Mouse (Mus musculus) limb, embryonic 11.5 days (tissue): ENCODE results near the gene Rnft2. TPM values are rescaled to one million over a fixed set of nuclear protein-coding genes. Genes with fewer than 3 reads are reported as not detected.

Source experiments
- ATAC-seq: fragments of 200-750 bp; cut with Nextera tagmentation; 2 replicates; pipeline ENCODE4 v1.8.0; 2017; ENCODE audit warnings: low read depth; ENCODE audit not compliant: insufficient number of reproducible peaks, low FRiP score, low TSS enrichment
- DNase-seq: peaks from one replicate; pipeline ENCODE4 v3.0.0-alpha.2; 2015; ENCODE audit warnings: low spot score
- H3K27ac ChIP-seq: fragments of 300-500 bp; sonication (generic); replicated peaks from 2 replicates; pipeline ENCODE4 v1.5.1; 2014; ENCODE audit warnings: low read depth, mild to moderate bottlenecking, low read length
- H3K27me3 ChIP-seq: fragments of 300-500 bp; sonication (generic); 2 replicates; pipeline ENCODE4 v1.6.1; 2014; ENCODE audit warnings: mild to moderate bottlenecking, low read length, mixed read lengths; ENCODE audit not compliant: control insufficient read depth, insufficient read depth
- H3K36me3 ChIP-seq: fragments of 300-500 bp; sonication (generic); 2 replicates; pipeline ENCODE4 v1.6.1; 2014; ENCODE audit warnings: mild to moderate bottlenecking, low read length, moderate library complexity, mixed read lengths; ENCODE audit not compliant: control insufficient read depth, insufficient read depth
- H3K4me1 ChIP-seq: fragments of 300-500 bp; sonication (generic); 2 replicates; pipeline ENCODE4 v1.6.1; 2014; ENCODE audit warnings: low read length, mixed read lengths; ENCODE audit not compliant: control insufficient read depth, insufficient read depth
- H3K4me2 ChIP-seq: fragments of 300-500 bp; sonication (generic); 2 replicates; pipeline ENCODE4 v1.6.1; 2014; ENCODE audit warnings: low read depth, mild to moderate bottlenecking, moderate library complexity; ENCODE audit not compliant: severe bottlenecking
- H3K4me3 ChIP-seq: fragments of 300-500 bp; sonication (generic); 2 replicates; pipeline ENCODE4 v1.5.1; 2014; ENCODE audit warnings: low read depth, low read length
- H3K9ac ChIP-seq: fragments of 300-500 bp; sonication (generic); 2 replicates; pipeline ENCODE4 v1.6.1; 2014; ENCODE audit warnings: mild to moderate bottlenecking, low read length
- H3K9me3 ChIP-seq: fragments of 300-500 bp; sonication (generic); 2 replicates; pipeline ENCODE4 v1.6.1; 2016; ENCODE audit warnings: low read length; ENCODE audit not compliant: control insufficient read depth
- WGBS: fragments of 180-500 bp; shearing (Covaris S2); extraction: QIAGEN DNeasy Blood & Tissue Kit; methylation state at CpG from one replicate; pipeline ENCODE4 v1.1.7; 2014; 5-methylcytosine and 5-hydroxymethylcytosine counted together
- polyA plus RNA-seq: library from polyadenylated mRNA; unstranded; fragments of >200 nt; fragmentation: Nextera tagmentation; extraction: Ambion mirVana; gene quantifications from 2 replicates; pipeline ENCODE4 v1.2.1, GENCODE M21; 2014

Gene Rnft2
- polyA plus RNA-seq, 1 experiment from 2014 or later, result 4.0 TPM

DNA sequence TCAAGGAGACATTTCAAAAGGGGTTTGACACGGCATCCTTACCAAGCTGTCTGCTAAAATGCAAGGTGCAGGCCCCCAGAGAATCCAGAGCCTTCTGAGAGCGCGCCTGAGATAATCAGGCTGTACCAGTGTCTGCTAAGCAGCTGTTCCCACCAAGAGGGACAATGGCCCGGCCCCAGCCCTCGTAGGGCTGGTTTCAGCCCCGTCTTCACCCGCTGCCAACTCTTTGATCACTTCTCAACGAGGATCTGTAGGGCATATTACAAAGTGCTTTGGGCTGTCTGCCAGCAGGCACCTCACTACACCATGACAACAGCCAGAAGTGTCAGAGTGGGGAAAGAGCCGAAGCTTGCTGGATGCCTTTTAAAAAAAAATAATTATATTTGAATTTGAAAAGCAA lies 29.6 kb upstream of the Rnft2 start:
- no peak for DNase-seq
- Histone ChIP-seq H3K9ac (no peak overlapping the region), H3K27ac (no peak overlapping the region), H3K9me3 (no peaks in the 10 kb centered on the region), H3K4me1 (peaks cover 9% of the 10 kb centered on the region), H3K4me3 (no peak overlapping the region), H3K36me3 (no peaks in the 10 kb centered on the region), H3K27me3 (no peaks in the 10 kb centered on the region), H3K4me2 (no peak overlapping the region)
- no peak for ATAC-seq
- WGBS, result 33% methylated on average over 9 of the region's 9 CpGs

DNA sequence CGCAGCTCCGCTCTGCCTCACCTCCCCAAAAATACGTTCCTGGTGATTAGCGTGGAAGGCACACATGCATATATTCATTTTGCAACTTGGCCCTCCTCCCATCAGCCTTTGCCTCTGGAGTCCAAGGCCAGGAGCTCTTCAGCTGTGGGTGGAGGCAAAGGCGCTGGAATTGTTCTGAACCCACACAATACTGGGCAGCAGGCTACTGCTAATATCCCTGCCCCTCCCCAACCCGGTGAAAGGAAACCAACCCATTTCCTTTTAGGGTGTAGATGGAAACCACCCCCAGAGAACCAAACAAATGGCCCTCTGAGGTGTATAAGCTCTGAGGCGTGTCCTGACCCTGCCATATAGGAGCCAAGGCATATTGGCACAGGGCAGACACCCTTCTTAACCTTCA lies 28.5 kb upstream of the Rnft2 start:
- no peak for ATAC-seq
- WGBS, result 68% methylated on average over 7 of the region's 7 CpGs
- H3K27ac ChIP-seq, result no peak overlapping the region

DNA sequence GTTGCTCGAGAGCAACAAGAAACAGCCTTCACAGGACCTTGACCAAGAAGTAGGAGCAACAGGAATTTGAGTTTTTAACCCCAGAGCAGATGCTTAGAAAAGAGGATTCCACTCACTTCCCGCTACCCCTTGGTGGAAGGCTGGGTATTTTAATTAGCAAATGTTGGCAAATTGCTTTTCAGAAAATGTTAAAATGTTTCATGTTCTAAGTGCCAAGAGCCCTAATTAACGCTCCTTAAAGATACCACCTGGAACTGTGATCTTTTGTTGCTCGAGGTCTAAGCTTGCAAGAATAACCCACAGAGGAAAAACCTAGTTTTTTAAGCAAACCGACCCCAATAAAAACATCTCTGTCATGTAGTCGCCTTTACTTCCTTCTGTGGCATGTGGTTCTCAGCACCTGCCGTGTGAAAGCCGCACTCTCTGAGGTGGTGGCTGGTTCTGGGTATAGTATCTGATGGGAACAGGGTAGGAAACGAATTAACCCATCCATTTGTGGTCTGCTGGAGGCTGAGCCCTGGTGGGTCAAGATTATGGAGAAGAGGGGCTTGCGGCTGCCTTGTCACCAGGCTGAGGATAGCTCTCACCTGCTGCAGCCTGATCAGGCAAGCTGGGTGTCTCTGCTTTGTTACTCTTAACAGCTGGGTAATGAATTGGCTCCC lies 26.7 kb upstream of the Rnft2 start:
- H3K4me2 ChIP-seq, result no peak overlapping the region
- H3K9ac ChIP-seq, result no peak overlapping the region
- peaks cover 6% of the 10 kb centered on the region for H3K4me1 ChIP-seq
- no peak overlapping the region for H3K4me3 ChIP-seq
- ATAC-seq (no peak), DNase-seq (no peak)
- no peaks in the 10 kb centered on the region for H3K9me3 ChIP-seq
- H3K27ac ChIP-seq, result no peak overlapping the region
- H3K36me3 ChIP-seq, result no peaks in the 10 kb centered on the region
- 58% methylated on average over 10 of the region's 10 CpGs for WGBS
- H3K27me3 ChIP-seq, result no peaks in the 10 kb centered on the region

More for the DNA sequence above, 28.5 kb upstream of the Rnft2 start:
- Histone ChIP-seq H3K36me3 (no peaks in the 10 kb centered on the region), H3K4me1 (peaks cover 9% of the 10 kb centered on the region), H3K4me2 (no peak overlapping the region), H3K4me3 (no peak overlapping the region), H3K9me3 (no peaks in the 10 kb centered on the region), H3K9ac (no peak overlapping the region), H3K27me3 (no peaks in the 10 kb centered on the region)
- DNase-seq, result no peak

DNA sequence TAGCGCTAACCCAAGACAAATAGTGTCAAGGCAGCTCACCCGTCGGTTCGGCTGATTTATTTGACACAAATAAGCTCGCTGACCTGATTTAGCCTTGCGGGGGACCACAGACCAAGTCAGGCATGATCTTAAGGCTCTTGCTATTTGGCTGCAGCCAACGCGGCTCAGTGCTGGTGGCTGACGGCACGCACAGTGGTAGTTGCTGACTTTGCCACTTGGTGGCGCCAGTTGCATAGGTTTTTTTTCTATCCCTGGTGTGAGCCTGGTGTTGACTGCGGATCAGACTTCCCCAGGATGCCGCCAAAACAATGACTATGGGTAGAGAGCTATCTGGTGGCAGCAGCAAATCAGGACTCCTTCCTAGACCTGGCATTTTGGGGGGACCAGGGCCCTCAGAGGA lies 24.1 kb upstream of the Rnft2 start:
- Histone ChIP-seq H3K4me2 (no peak overlapping the region), H3K27me3 (no peaks in the 10 kb centered on the region), H3K4me3 (no peak overlapping the region), H3K9ac (no peak overlapping the region), H3K36me3 (no peaks in the 10 kb centered on the region), H3K27ac (no peak overlapping the region), H3K9me3 (no peaks in the 10 kb centered on the region), H3K4me1 (no peaks in the 10 kb centered on the region)
- DNase-seq (peak; percentile 97), ATAC-seq (peak; percentile 79)
- WGBS, result 2% methylated on average over 13 of the region's 13 CpGs

DNA sequence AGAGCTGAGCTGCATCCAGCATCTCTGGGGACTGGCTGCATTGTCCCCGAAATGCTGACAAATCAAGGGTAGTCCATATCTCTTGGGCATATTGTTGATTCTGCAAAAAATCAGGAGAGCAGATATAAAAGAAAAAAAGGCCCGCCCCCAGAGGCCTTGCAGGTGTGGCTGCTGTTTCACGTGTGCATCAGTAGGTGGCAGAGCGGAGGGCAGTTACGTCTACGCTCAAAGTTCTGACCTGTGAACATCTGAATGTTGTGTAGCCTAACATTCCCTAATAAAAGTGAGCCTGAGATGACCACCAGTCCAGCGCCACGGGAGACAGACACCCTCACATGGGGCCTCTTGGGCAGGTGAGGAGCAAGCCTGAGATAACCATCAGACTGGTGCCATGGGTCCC lies 21.4 kb upstream of the Rnft2 start:
- no peak overlapping the region for H3K27ac ChIP-seq
- H3K4me2 ChIP-seq, result no peak overlapping the region
- peak; percentile 33 for DNase-seq
- H3K27me3 ChIP-seq, result no peaks in the 10 kb centered on the region
- H3K9ac ChIP-seq, result no peak overlapping the region
- H3K36me3 ChIP-seq, result peaks cover 4% of the 10 kb centered on the region; the same call in 1 of the 2 replicates
- ATAC-seq, result 0 out of 2 replicates have a peak, but pooled peaks have one; percentile 19
- 44% methylated on average over 8 of the region's 8 CpGs for WGBS
- no peaks in the 10 kb centered on the region for H3K9me3 ChIP-seq
- no peaks in the 10 kb centered on the region for H3K4me1 ChIP-seq
- H3K4me3 ChIP-seq, result no peak overlapping the region

- no peak overlapping the region for H3K27ac ChIP-seq
- no peak overlapping the region for H3K4me2 ChIP-seq
- ATAC-seq (no peak), DNase-seq (no peak)
- WGBS, result 89% methylated on average over 5 of the region's 5 CpGs
- no peak overlapping the region for H3K9ac ChIP-seq
- no peaks in the 10 kb centered on the region for H3K9me3 ChIP-seq
- no peaks in the 10 kb centered on the region for H3K27me3 ChIP-seq
- no peaks in the 10 kb centered on the region for H3K4me1 ChIP-seq
- H3K4me3 ChIP-seq, result no peak overlapping the region
- H3K36me3 ChIP-seq, result peaks cover 4% of the 10 kb centered on the region; the same call in 1 of the 2 replicates
Measured at GRCm38 (mm10) chr5:118265366-118265765, 20.4 kb upstream of the Rnft2 start.

- no peaks in the 10 kb centered on the region for H3K9me3 ChIP-seq
- no peak overlapping the region for H3K4me2 ChIP-seq
- ATAC-seq (no peak), DNase-seq (no peak)
- no peak overlapping the region for H3K9ac ChIP-seq
- H3K36me3 ChIP-seq, result peaks cover 7% of the 10 kb centered on the region; the same call in 1 of the 2 replicates
- no peaks in the 10 kb centered on the region for H3K4me1 ChIP-seq
- H3K27ac ChIP-seq, result no peak overlapping the region
- WGBS, result 82% methylated on average over 9 of the region's 9 CpGs
- no peak overlapping the region for H3K4me3 ChIP-seq
- no peaks in the 10 kb centered on the region for H3K27me3 ChIP-seq
Measured at GRCm38 (mm10) chr5:118264279-118264678, 19.4 kb upstream of the Rnft2 start.

GRCm38 (mm10) chr5:118262418-118262817 lies 17.5 kb upstream of the Rnft2 start:
- Histone ChIP-seq H3K9ac (no peak overlapping the region), H3K4me3 (no peak overlapping the region), H3K9me3 (no peaks in the 10 kb centered on the region), H3K4me1 (no peaks in the 10 kb centered on the region), H3K27ac (no peak overlapping the region), H3K27me3 (no peaks in the 10 kb centered on the region), H3K36me3 (peaks cover 12% of the 10 kb centered on the region; the same call in 1 of the 2 replicates), H3K4me2 (no peak overlapping the region)
- DNase-seq, result no peak
- 89% methylated on average over 8 of the region's 8 CpGs for WGBS
- ATAC-seq, result no peak

- no peak overlapping the region for H3K27ac ChIP-seq
- no peaks in the 10 kb centered on the region for H3K9me3 ChIP-seq
- no peak overlapping the region for H3K9ac ChIP-seq
- DNase-seq (no peak), ATAC-seq (no peak)
- H3K4me1 ChIP-seq, result no peaks in the 10 kb centered on the region
- H3K36me3 ChIP-seq, result peaks cover 15% of the 10 kb centered on the region; the same call in 1 of the 2 replicates
- WGBS, result 90% methylated on average over 9 of the region's 9 CpGs
- H3K27me3 ChIP-seq, result no peaks in the 10 kb centered on the region
- no peak overlapping the region for H3K4me2 ChIP-seq
- H3K4me3 ChIP-seq, result no peak overlapping the region
Measured at GRCm38 (mm10) chr5:118261181-118261580, 16.3 kb upstream of the Rnft2 start.
